Mouse (Mus musculus): ENCODE data around the gene Ascc3.
A peak's percentile ranks its signal among the peaks of the same experiment; 100 is the strongest.

Gene Ascc3

GRCm38 (mm10) chr10:50763457-50764310 is 171.2 kb downstream of the Ascc3 start:
- peak in 1 of 2 experiments; percentile 2 for DNase-seq

DNA sequence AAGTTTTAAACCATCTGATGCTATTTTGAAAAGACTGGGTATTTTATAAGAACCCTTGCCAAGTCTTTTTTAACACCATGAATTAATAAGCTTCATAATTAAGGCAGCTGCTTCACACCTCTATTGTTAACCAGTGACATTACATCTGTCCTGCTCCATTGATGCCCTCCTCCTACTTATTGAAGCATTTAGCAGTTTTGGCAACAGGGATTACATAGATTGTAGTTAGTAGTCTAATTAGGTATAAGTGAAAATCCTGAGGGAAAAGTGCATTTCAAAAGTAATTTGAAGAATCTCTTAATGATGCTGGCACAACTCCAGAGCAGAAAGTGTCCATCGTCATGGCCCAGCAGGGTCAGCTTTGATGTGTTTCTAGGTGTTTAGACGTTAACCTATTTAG is 180.3 kb downstream of the Ascc3 start:
- DNase-seq, result no peak

- DNase-seq, result no peak
Measured at GRCm38 (mm10) chr10:50773846-50774245, 181.4 kb downstream of the Ascc3 start.

DNA sequence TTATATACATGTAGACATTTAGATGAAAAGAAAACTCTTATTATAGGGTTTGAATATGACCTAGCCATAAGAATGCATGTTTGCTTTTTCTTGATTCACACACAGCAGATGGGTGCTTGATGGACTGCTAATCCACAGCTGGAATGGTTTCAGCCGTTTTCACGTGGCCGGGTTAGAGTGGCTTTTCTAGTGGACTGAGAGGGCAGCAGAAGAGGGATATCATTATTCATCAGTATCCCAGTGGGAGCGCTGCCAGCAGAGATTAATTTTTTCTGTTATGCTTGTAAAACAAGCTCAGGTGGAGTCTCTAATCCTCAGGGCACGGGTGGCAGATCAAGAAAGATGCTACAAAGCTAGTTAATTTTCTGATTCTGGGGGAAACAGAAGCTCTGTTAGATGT is 200.4 kb downstream of the Ascc3 start:
- DNase-seq, result no peak

DNA sequence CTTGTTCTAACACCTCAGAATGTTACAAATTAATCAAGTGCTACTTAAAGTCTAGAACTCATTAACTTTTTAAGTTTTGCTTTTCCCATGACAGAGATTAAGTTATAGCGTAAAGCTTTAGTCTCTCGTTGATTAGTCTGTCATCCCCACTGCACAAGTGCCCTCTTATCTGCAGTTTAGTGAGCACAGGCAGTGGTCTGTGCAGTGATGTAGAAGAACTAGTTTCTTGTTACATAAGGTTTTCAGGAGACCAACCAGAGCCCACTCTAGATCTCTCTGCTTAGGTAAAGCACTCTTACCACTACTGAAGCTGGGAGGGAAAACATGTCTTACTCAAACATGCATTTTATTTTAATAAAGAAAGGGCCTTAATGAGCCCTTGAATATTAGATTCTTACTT is 209.1 kb downstream of the Ascc3 start:
- DNase-seq, result no peak

DNA sequence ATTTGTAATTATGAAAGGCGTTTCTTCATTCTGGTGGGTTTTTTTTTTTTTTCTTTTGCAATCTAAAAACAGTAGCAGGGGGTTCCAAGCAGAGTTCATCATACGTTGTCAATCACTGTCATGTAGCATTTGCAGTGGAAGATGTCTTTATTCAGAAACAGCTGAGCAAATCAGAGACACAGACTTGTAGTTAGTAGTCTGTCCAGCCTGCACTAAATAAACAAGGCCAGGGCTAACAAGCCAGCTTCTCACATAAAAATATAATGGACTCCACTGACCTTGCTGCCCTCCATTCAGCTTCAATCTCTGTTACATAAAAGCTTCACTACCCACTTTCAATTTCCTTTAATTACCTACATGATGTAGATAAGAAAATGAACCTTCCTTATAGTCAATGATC is 209.9 kb downstream of the Ascc3 start:
- no peak for DNase-seq

DNA sequence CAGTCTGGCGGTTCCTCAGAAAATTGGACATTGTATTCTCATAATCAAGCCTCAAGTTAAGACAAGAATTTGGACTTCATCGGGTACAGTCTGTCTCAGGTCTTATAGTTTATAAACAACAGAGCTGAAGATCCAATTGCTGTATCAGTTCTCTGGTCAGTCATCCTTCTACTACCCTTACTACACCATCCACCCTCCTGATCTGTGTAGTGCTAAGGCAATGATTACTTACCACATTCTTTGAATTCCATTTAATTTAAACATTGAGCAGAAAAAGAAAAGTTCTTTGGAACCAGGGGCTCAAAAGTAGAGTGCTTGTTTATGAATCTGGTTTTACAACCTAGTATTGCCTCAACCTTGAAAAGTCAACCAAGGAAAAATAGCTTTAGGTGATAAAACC is 213.7 kb downstream of the Ascc3 start:
- DNase-seq, result no peak

DNA sequence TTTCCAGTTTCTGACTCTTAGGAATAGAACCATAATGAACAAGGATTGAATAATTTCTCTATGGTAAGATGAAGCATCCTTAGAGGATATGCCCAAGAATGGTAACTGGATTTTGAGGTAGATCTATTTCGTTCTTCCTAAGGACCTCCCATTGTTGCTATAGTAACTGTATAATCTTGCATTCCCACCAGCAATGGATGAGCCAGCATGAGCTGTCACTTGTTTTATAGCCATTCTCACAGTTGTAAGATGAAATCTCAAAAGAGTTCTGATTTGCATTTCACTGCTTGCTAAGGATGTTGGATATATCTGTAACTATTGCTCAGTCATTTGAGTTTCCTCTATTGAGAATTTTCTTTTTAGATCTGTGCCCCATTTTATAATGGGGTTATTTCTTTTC is 229.9 kb downstream of the Ascc3 start:
- DNase-seq, result no peak

DNA sequence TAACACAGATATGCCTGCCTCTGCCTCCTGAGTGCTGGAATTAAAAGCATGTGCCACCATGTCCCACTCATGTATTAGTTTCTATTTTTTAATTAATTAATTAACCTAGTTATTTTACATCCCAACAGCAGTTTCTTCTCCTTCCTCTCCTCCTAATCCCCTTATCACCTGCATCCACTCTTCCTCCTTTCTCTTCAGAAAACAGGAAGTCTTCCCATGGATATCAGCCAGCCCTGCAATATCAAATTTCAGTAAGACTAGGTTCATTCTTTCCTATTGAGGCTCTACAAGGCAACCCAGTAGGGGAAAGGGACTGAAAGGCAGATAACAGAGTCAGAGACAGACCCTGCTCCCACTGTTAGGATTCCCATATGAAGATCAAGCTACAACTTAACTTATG is 234.4 kb downstream of the Ascc3 start:
- DNase-seq, result no peak

- no peak for DNase-seq
Measured at GRCm38 (mm10) chr10:50834533-50834932, 242.1 kb downstream of the Ascc3 start.

DNA sequence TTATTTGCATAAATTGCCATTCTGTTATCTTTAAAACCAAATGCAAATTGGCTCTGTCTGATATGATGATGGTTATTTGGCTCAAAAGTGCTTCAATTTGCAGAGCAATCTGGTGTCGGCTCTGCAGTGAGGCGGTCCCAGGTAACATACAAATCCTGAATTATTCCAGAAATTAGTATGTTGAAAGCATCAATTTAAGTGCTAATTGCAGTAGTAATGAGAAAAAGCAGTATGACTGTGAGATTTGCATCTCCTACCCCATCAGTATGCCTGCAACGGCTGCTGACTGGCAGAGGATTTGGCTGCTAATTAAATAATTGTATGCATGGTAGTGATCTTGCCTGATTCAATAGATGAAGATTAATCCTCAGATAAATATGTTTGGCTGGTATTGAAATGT is 250.9 kb downstream of the Ascc3 start:
- DNase-seq, result no peak

DNA sequence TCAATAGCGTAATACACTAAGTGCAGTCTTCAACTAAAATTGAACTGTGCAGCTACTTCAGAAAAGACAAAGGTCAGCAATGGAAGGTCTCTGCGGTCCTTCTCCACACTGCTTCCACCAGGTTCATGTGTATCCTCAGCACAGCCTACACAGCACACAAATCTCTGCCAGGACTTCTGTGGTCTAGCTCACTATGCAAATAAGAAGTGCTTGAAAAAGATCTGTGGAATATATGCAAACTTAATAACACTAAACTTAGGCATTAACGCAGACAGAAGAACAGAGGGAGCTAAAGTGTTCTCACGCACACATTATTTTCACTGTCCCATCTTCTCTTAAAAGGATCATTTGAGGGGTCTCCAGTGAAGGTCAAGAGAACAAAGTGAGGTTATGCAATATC is 275.7 kb downstream of the Ascc3 start:
- no peak for DNase-seq

GRCm38 (mm10) chr10:50876952-50877351 is 284.5 kb downstream of the Ascc3 start:
- DNase-seq, result no peak

GRCm38 (mm10) chr10:50881476-50882069 is 289.1 kb downstream of the Ascc3 start:
- peak; percentile 36 to 74 for DNase-seq

DNA sequence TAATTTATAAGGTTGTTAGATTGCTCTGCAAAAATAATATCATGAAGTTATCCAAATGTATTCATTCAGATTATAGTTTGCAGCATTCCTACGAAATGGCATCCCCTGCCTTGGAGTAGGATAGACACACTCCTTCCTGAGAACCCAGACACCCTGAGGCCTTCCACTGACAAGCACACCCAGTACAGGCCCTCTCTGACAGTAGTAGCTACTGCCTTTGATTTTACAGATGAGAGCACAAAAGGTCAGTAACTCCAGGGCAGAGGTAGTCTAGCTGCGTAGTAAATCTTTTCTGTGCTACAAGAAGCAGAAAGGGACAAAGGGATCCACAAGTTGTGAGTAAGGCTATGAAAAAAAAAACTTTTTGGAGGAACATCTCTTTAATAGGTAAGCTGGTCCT is 289.9 kb downstream of the Ascc3 start:
- no peak for DNase-seq

- no peak for DNase-seq
Measured at GRCm38 (mm10) chr10:50886305-50886704, 293.8 kb downstream of the Ascc3 start.

DNA sequence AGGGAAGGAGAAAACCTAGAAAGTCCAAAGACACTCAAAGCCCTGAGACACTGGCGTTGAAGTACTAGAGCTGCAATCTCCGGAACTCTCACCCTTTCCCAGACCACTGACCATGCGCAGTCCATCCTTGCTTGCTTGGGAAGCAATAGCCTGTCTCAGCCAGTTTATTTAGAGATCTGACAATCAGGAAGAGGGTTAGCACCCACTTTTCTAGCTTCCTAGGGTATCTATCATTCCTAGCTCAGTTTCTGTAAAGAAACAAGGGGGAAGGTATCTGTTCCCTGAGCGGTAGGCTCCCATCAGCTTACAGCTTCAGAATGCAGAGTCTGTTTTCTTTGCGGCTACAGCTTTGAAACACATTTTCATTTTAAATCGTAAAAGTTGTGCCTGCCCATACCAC is 298.2 kb downstream of the Ascc3 start:
- DNase-seq, result no peak

GRCm38 (mm10) chr10:50891876-50892711 is 299.6 kb downstream of the Ascc3 start:
- DNase-seq, result peak; percentile 33 to 63

GRCm38 (mm10) chr10:50892751-50893320 is 300.4 kb downstream of the Ascc3 start:
- peak; percentile 44 to 45 for DNase-seq

DNA sequence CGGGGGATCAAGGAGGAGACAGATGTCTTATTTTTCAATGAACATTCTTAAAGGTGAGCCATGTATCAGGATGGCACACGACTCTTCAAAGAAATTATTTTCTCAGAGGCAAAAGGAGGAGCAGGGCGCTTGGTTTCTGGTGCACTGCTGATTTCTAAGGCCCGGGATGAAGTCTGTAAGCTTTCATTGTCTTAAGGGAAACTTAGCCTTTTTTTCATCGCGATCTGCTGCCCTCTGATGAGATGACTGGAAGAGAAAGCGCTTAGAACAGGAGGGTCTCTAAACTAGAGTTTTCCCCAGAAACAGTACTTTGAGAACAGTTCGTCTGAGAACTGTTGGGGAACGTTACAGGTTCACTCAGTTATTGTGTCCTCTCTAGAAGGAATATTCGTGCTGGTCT is 301.1 kb downstream of the Ascc3 start:
- no peak for DNase-seq

- peak; percentile 85 to 90 for DNase-seq
Measured at GRCm38 (mm10) chr10:50894170-50894991, 301.9 kb downstream of the Ascc3 start, which contains the start of gene Sim1. Gene Sim1 (plus strand): TSS chr10:50894754.
